Mouse (Mus musculus) heart, postnatal 0 days (tissue): ENCODE measurements around the gene Csnk2a1.

Experiments
- CTCF ChIP-seq: IDR thresholded peaks from 2 replicates; pipeline ENCODE4 v1.5.1; 2016; ENCODE audit warnings: antibody characterized with exemption, control low read depth, low read depth
- EP300 ChIP-seq: IDR thresholded peaks from 2 replicates; pipeline ENCODE4 v1.6.1; 2016; ENCODE audit warnings: antibody characterized with exemption, low read depth

DNA sequence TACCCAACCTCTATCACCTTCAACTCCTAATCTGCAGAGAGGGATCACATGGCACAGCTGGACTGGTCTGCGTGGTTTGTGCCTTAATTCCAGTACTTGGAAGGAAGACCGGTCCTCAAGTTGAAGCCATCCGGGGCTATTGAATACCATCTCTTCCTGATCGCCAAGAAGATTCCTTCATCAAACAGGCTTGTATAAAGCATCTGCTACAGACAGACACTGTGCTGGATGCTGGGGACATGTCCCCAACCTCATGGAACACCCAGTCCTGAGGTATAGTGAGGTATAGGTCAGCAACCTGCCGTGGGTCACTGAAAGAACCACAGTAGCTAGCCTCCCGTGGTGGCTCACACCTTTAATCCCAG, 48.9 kb upstream of the Csnk2a1 start:
- no peak for TF ChIP-seq CTCF
- TF ChIP-seq EP300 = no peak
